Mouse (Mus musculus) heart, embryonic 12.5 days (tissue): ENCODE results near the gene Zfp319. TPM values are rescaled to one million over a fixed set of nuclear protein-coding genes. Genes with fewer than 3 reads are reported as not detected.
A peak's percentile ranks its signal among the peaks of the same experiment; 100 is the strongest.

Experiments
- ATAC-seq: fragments of 200-750 bp; cut with Nextera tagmentation; 2 replicates; pipeline ENCODE4 v1.8.0; 2017; ENCODE audit warnings: moderate TSS enrichment, moderate library complexity; ENCODE audit not compliant: insufficient number of reproducible peaks, low FRiP score
- H3K27ac ChIP-seq: fragments of 300-500 bp; sonication (generic); 2 replicates; pipeline ENCODE4 v1.5.1; 2016; ENCODE audit warnings: mild to moderate bottlenecking, moderate library complexity; ENCODE audit not compliant: poor library complexity, severe bottlenecking
- H3K27me3 ChIP-seq: fragments of 300-500 bp; sonication (generic); replicated peaks from 2 replicates; pipeline ENCODE4 v1.6.1; 2016; ENCODE audit warnings: mild to moderate bottlenecking, moderate library complexity
- H3K36me3 ChIP-seq: fragments of 300-500 bp; sonication (generic); 2 replicates; pipeline ENCODE4 v1.6.1; 2016; ENCODE audit warnings: mild to moderate bottlenecking, moderate library complexity
- H3K4me1 ChIP-seq: fragments of 300-500 bp; sonication (generic); replicated peaks from 2 replicates; pipeline ENCODE4 v1.6.1; 2016; ENCODE audit warnings: mild to moderate bottlenecking
- H3K4me2 ChIP-seq: fragments of 300-500 bp; sonication (generic); 2 replicates; pipeline ENCODE4 v1.6.1; 2016; ENCODE audit warnings: mild to moderate bottlenecking, moderate library complexity
- H3K4me3 ChIP-seq: fragments of 300-500 bp; sonication (generic); 2 replicates; pipeline ENCODE4 v1.5.1; 2016; ENCODE audit warnings: mild to moderate bottlenecking
- H3K9ac ChIP-seq: fragments of 300-500 bp; sonication (generic); 2 replicates; pipeline ENCODE4 v1.6.1; 2016; ENCODE audit warnings: mild to moderate bottlenecking, moderate library complexity
- H3K9me3 ChIP-seq: fragments of 300-500 bp; sonication (generic); replicated peaks from 2 replicates; pipeline ENCODE4 v1.6.1; 2016; ENCODE audit warnings: mild to moderate bottlenecking, moderate library complexity
- WGBS: fragments of 180-500 bp; shearing (Covaris S2); methylation state at CpG from one replicate; pipeline ENCODE4 v1.1.7; 2016; 5-methylcytosine and 5-hydroxymethylcytosine counted together
- polyA plus RNA-seq: library from polyadenylated mRNA; unstranded; fragments of >200 nt; fragmentation: Nextera tagmentation; extraction: Ambion mirVana; gene quantifications from 2 replicates; pipeline ENCODE4 v1.2.1, GENCODE M21; 2016

Zfp319 gene
- polyA plus RNA-seq, 1 experiment from 2014 or later: 8.6 TPM

GRCm38 (mm10) chr8:95363849-95364248, 32.1 kb upstream of the Zfp319 start:
- H3K4me2 ChIP-seq: no peak overlapping the region
- peaks cover 80% of the 10 kb centered on the region for H3K4me1 ChIP-seq
- 87% methylated on average over 2 of the region's 2 CpGs for WGBS
- no peak overlapping the region for H3K9ac ChIP-seq
- peaks cover 30% of the 10 kb centered on the region for H3K36me3 ChIP-seq
- no peak for ATAC-seq
- H3K4me3 ChIP-seq: no peak overlapping the region
- no peaks in the 10 kb centered on the region for H3K9me3 ChIP-seq
- no peak overlapping the region for H3K27ac ChIP-seq
- H3K27me3 ChIP-seq: no peaks in the 10 kb centered on the region

GRCm38 (mm10) chr8:95362272-95362671, 30.5 kb upstream of the Zfp319 start:
- Histone ChIP-seq H3K36me3 (peaks cover 14% of the 10 kb centered on the region), H3K9me3 (no peaks in the 10 kb centered on the region), H3K27ac (peak overlapping the region; percentile 97; the same call in 1 of the 2 replicates), H3K4me2 (no peak overlapping the region), H3K4me3 (no peak overlapping the region), H3K4me1 (peaks cover 85% of the 10 kb centered on the region), H3K27me3 (no peaks in the 10 kb centered on the region), H3K9ac (no peak overlapping the region)
- ATAC-seq: no peak
- WGBS: 56% methylated on average over 6 of the region's 6 CpGs

- peaks cover 2% of the 10 kb centered on the region; the same call in 1 of the 2 replicates for H3K36me3 ChIP-seq
- H3K4me1 ChIP-seq: peaks cover 85% of the 10 kb centered on the region
- peak overlapping the region; percentile 7; the same call in 1 of the 2 replicates for H3K4me3 ChIP-seq
- H3K27ac ChIP-seq: peak overlapping the region; percentile 97
- WGBS: 39% methylated on average over 3 of the region's 3 CpGs
- H3K9ac ChIP-seq: peak overlapping the region; percentile 61
- H3K27me3 ChIP-seq: no peaks in the 10 kb centered on the region
- ATAC-seq: no peak
- peak overlapping the region; percentile 58 for H3K4me2 ChIP-seq
- H3K9me3 ChIP-seq: no peaks in the 10 kb centered on the region
These were observed 29.2 kb upstream of the Zfp319 start for GRCm38 (mm10) chr8:95361016-95361341.

- peak overlapping the region; percentile 67 for H3K9ac ChIP-seq
- peaks cover 87% of the 10 kb centered on the region for H3K4me1 ChIP-seq
- peaks cover 2% of the 10 kb centered on the region; the same call in 1 of the 2 replicates for H3K36me3 ChIP-seq
- H3K9me3 ChIP-seq: no peaks in the 10 kb centered on the region
- H3K4me3 ChIP-seq: peak overlapping the region; percentile 21
- peak; percentile 40 for ATAC-seq
- peak overlapping the region; percentile 97 for H3K27ac ChIP-seq
- no peaks in the 10 kb centered on the region for H3K27me3 ChIP-seq
- peak overlapping the region; percentile 58 for H3K4me2 ChIP-seq
- 8% methylated on average over 7 of the region's 7 CpGs for WGBS
These were observed 28.6 kb upstream of the Zfp319 start for GRCm38 (mm10) chr8:95360181-95361015.

- no peaks in the 10 kb centered on the region for H3K9me3 ChIP-seq
- peak overlapping the region; percentile 67 for H3K9ac ChIP-seq
- peak overlapping the region; percentile 58 for H3K4me2 ChIP-seq
- ATAC-seq: peak; percentile 35; the same call in 1 of the 2 replicates
- H3K36me3 ChIP-seq: peaks cover 10% of the 10 kb centered on the region; the same call in 1 of the 2 replicates
- peaks cover 95% of the 10 kb centered on the region for H3K4me1 ChIP-seq
- 15% methylated on average over 7 of the region's 8 CpGs for WGBS
- peak overlapping the region; percentile 97 for H3K27ac ChIP-seq
- peak overlapping the region; percentile 2 for H3K4me3 ChIP-seq
- H3K27me3 ChIP-seq: no peaks in the 10 kb centered on the region
These were observed 27.0 kb upstream of the Zfp319 start for GRCm38 (mm10) chr8:95358550-95359411.

- 64% methylated on average over 2 of the region's 2 CpGs for WGBS
- H3K36me3 ChIP-seq: peaks cover 10% of the 10 kb centered on the region; the same call in 1 of the 2 replicates
- ATAC-seq: no peak
- no peaks in the 10 kb centered on the region for H3K27me3 ChIP-seq
- peak overlapping the region; percentile 83 for H3K4me2 ChIP-seq
- peak overlapping the region; percentile 86 for H3K4me3 ChIP-seq
- H3K9me3 ChIP-seq: no peaks in the 10 kb centered on the region
- H3K27ac ChIP-seq: peak overlapping the region; percentile 89
- peak overlapping the region; percentile 99 for H3K9ac ChIP-seq
- peaks cover 71% of the 10 kb centered on the region for H3K4me1 ChIP-seq
These were observed 22.9 kb upstream of the Zfp319 start for GRCm38 (mm10) chr8:95354606-95355005.

GRCm38 (mm10) chr8:95352871-95353866, 21.4 kb upstream of the Zfp319 start:
- Histone ChIP-seq H3K27me3 (no peaks in the 10 kb centered on the region), H3K9me3 (no peaks in the 10 kb centered on the region), H3K27ac (peak overlapping the region; percentile 89), H3K4me2 (peak overlapping the region; percentile 83), H3K9ac (peak overlapping the region; percentile 99), H3K4me1 (peaks cover 71% of the 10 kb centered on the region), H3K4me3 (peak overlapping the region; percentile 86), H3K36me3 (peaks cover 10% of the 10 kb centered on the region; the same call in 1 of the 2 replicates)
- ATAC-seq: peak; percentile 35
- 2% methylated on average over 62 of the region's 62 CpGs for WGBS

- H3K27me3 ChIP-seq: no peaks in the 10 kb centered on the region
- peak within 1 kb of the TSS; percentile 89 for H3K27ac ChIP-seq
- H3K4me1 ChIP-seq: peaks cover 65% of the 10 kb centered on the region
- peaks cover 10% of the 10 kb centered on the region; the same call in 1 of the 2 replicates for H3K36me3 ChIP-seq
- H3K4me2 ChIP-seq: peak within 1 kb of the TSS; percentile 83
- ATAC-seq: peak; percentile 77
- no peaks in the 10 kb centered on the region for H3K9me3 ChIP-seq
- under 1% methylated on average over 78 of the region's 80 CpGs for WGBS
- H3K9ac ChIP-seq: peak within 1 kb of the TSS; percentile 99
- peak within 1 kb of the TSS; percentile 86 for H3K4me3 ChIP-seq
These were observed 20.6 kb upstream of the Zfp319 start, which contains the start of gene Mmp15 for GRCm38 (mm10) chr8:95352151-95352870. TSS of gene Mmp15 (plus strand) at chr8:95352268.

- Histone ChIP-seq H3K36me3 (peaks cover 10% of the 10 kb centered on the region; the same call in 1 of the 2 replicates), H3K9me3 (no peaks in the 10 kb centered on the region), H3K27me3 (no peaks in the 10 kb centered on the region), H3K9ac (peak overlapping the region; percentile 99), H3K27ac (peak overlapping the region; percentile 89), H3K4me1 (peaks cover 62% of the 10 kb centered on the region), H3K4me3 (peak overlapping the region; percentile 86), H3K4me2 (peak overlapping the region; percentile 83)
- no peak for ATAC-seq
- 4% methylated on average over 15 of the region's 15 CpGs for WGBS
These were observed 19.7 kb upstream of the Zfp319 start for GRCm38 (mm10) chr8:95351461-95351860.
